Mouse (Mus musculus): Measurements from ENCODE around the gene Egf. TPM values are rescaled to one million over a fixed set of nuclear protein-coding genes. Genes with fewer than 3 reads are reported as not detected.

The Egf gene
- polyA plus RNA-seq, 1 experiment from 2014 or later = 2.7 TPM

GRCm38 (mm10) chr3:129680258-129680657 is 74.9 kb downstream of the Egf start:
- Histone ChIP-seq H3K36me3 (ENCODE audit: control insufficient read depth, insufficient read depth) (no peaks in the 10 kb centered on the region), H3K9ac (ENCODE audit: low read length) (no peak overlapping the region), H3K4me1 (ENCODE audit: control insufficient read depth, insufficient read depth, low read length) (no peaks in the 10 kb centered on the region), H3K27me3 (ENCODE audit: control insufficient read depth, insufficient read depth, low read length) (no peaks in the 10 kb centered on the region), H3K4me2 (ENCODE audit: low read depth, low read length) (no peak overlapping the region), H3K9me3 (replicated peaks; ENCODE audit: control insufficient read depth, low read length) (0 out of 2 replicates have a peak, but pooled peaks cover 2% of the 10 kb centered on the region), H3K4me3 (ENCODE audit: low read length) (no peak overlapping the region), H3K27ac (ENCODE audit: low read length) (no peak overlapping the region)
- ATAC-seq (replicated peaks; ENCODE audit: extremely low read depth, insufficient read depth, low FRiP score) = no peak; the same call in 1 of the 2 replicates
- WGBS = 47% methylated on average over 5 of the region's 5 CpGs

GRCm38 (mm10) chr3:129675923-129676322 is 79.2 kb downstream of the Egf start:
- WGBS = 86% methylated on average over 7 of the region's 7 CpGs
- ATAC-seq (replicated peaks; ENCODE audit: extremely low read depth, insufficient read depth, low FRiP score) = no peak
- H3K9me3 ChIP-seq (replicated peaks; ENCODE audit: control insufficient read depth, low read length) = no peaks in the 10 kb centered on the region
- H3K4me1 ChIP-seq (ENCODE audit: control insufficient read depth, insufficient read depth, low read length) = no peaks in the 10 kb centered on the region
- H3K36me3 ChIP-seq (ENCODE audit: control insufficient read depth, insufficient read depth) = no peaks in the 10 kb centered on the region
- no peak overlapping the region for H3K9ac ChIP-seq (ENCODE audit: low read length)
- H3K4me3 ChIP-seq (ENCODE audit: low read length) = no peak overlapping the region
- no peak overlapping the region for H3K4me2 ChIP-seq (ENCODE audit: low read depth, low read length)
- H3K27ac ChIP-seq (ENCODE audit: low read length) = no peak overlapping the region
- no peaks in the 10 kb centered on the region for H3K27me3 ChIP-seq (ENCODE audit: control insufficient read depth, insufficient read depth, low read length)

- Histone ChIP-seq H3K36me3 (ENCODE audit: control insufficient read depth, insufficient read depth) (no peaks in the 10 kb centered on the region), H3K4me3 (ENCODE audit: low read length) (no peak overlapping the region), H3K27me3 (ENCODE audit: control insufficient read depth, insufficient read depth, low read length) (no peaks in the 10 kb centered on the region), H3K4me2 (ENCODE audit: low read depth, low read length) (no peak overlapping the region), H3K27ac (ENCODE audit: low read length) (no peak overlapping the region), H3K9me3 (replicated peaks; ENCODE audit: control insufficient read depth, low read length) (peaks cover 7% of the 10 kb centered on the region), H3K9ac (ENCODE audit: low read length) (no peak overlapping the region), H3K4me1 (ENCODE audit: control insufficient read depth, insufficient read depth, low read length) (no peaks in the 10 kb centered on the region)
- 73% methylated on average over 2 of the region's 2 CpGs for WGBS
- no peak for ATAC-seq (replicated peaks; ENCODE audit: extremely low read depth, insufficient read depth, low FRiP score)
These were observed 91.2 kb downstream of the Egf start for GRCm38 (mm10) chr3:129663906-129664305.

- H3K4me2 ChIP-seq (ENCODE audit: low read depth, low read length) = no peak overlapping the region
- H3K9me3 ChIP-seq (replicated peaks; ENCODE audit: control insufficient read depth, low read length) = peaks cover 4% of the 10 kb centered on the region
- no peaks in the 10 kb centered on the region for H3K27me3 ChIP-seq (ENCODE audit: control insufficient read depth, insufficient read depth, low read length)
- no peaks in the 10 kb centered on the region for H3K36me3 ChIP-seq (ENCODE audit: control insufficient read depth, insufficient read depth)
- no peak for ATAC-seq (replicated peaks; ENCODE audit: extremely low read depth, insufficient read depth, low FRiP score)
- H3K4me3 ChIP-seq (ENCODE audit: low read length) = no peak overlapping the region
- no peak overlapping the region for H3K9ac ChIP-seq (ENCODE audit: low read length)
- no peak overlapping the region for H3K27ac ChIP-seq (ENCODE audit: low read length)
- no peaks in the 10 kb centered on the region for H3K4me1 ChIP-seq (ENCODE audit: control insufficient read depth, insufficient read depth, low read length)
- WGBS = 79% methylated on average over 7 of the region's 7 CpGs
These were observed 96.3 kb downstream of the Egf start for GRCm38 (mm10) chr3:129658776-129659175.

GRCm38 (mm10) chr3:129657775-129658174 is 97.3 kb downstream of the Egf start:
- H3K27me3 ChIP-seq (ENCODE audit: control insufficient read depth, insufficient read depth, low read length) = no peaks in the 10 kb centered on the region
- no peaks in the 10 kb centered on the region for H3K4me1 ChIP-seq (ENCODE audit: control insufficient read depth, insufficient read depth, low read length)
- H3K36me3 ChIP-seq (ENCODE audit: control insufficient read depth, insufficient read depth) = no peaks in the 10 kb centered on the region
- H3K9ac ChIP-seq (ENCODE audit: low read length) = no peak overlapping the region
- H3K4me3 ChIP-seq (ENCODE audit: low read length) = no peak overlapping the region
- WGBS = 79% methylated on average over 11 of the region's 11 CpGs
- no peak overlapping the region for H3K27ac ChIP-seq (ENCODE audit: low read length)
- ATAC-seq (replicated peaks; ENCODE audit: extremely low read depth, insufficient read depth, low FRiP score) = no peak
- H3K4me2 ChIP-seq (ENCODE audit: low read depth, low read length) = no peak overlapping the region
- no peaks in the 10 kb centered on the region for H3K9me3 ChIP-seq (replicated peaks; ENCODE audit: control insufficient read depth, low read length)

GRCm38 (mm10) chr3:129657222-129657621 is 97.9 kb downstream of the Egf start:
- Histone ChIP-seq H3K9me3 (replicated peaks; ENCODE audit: control insufficient read depth, low read length) (no peaks in the 10 kb centered on the region), H3K27me3 (ENCODE audit: control insufficient read depth, insufficient read depth, low read length) (no peaks in the 10 kb centered on the region)

GRCm38 (mm10) chr3:129656540-129656939 is 98.6 kb downstream of the Egf start:
- no peaks in the 10 kb centered on the region for H3K36me3 ChIP-seq (ENCODE audit: control insufficient read depth, insufficient read depth)
- no peak overlapping the region for H3K4me2 ChIP-seq (ENCODE audit: low read depth, low read length)
- no peak for ATAC-seq (replicated peaks; ENCODE audit: extremely low read depth, insufficient read depth, low FRiP score)
- no peaks in the 10 kb centered on the region for H3K27me3 ChIP-seq (ENCODE audit: control insufficient read depth, insufficient read depth, low read length)
- no peaks in the 10 kb centered on the region for H3K4me1 ChIP-seq (ENCODE audit: control insufficient read depth, insufficient read depth, low read length)
- no peak overlapping the region for H3K9ac ChIP-seq (ENCODE audit: low read length)
- H3K4me3 ChIP-seq (ENCODE audit: low read length) = no peak overlapping the region
- no peak overlapping the region for H3K27ac ChIP-seq (ENCODE audit: low read length)
- H3K9me3 ChIP-seq (replicated peaks; ENCODE audit: control insufficient read depth, low read length) = no peaks in the 10 kb centered on the region
- WGBS = 61% methylated on average over 4 of the region's 4 CpGs

More at GRCm38 (mm10) chr3:129657222-129657621, 97.9 kb downstream of the Egf start:
- Histone ChIP-seq H3K27ac (ENCODE audit: low read length) (no peak overlapping the region), H3K9ac (ENCODE audit: low read length) (no peak overlapping the region), H3K4me1 (ENCODE audit: control insufficient read depth, insufficient read depth, low read length) (no peaks in the 10 kb centered on the region), H3K36me3 (ENCODE audit: control insufficient read depth, insufficient read depth) (no peaks in the 10 kb centered on the region), H3K4me3 (ENCODE audit: low read length) (no peak overlapping the region), H3K4me2 (ENCODE audit: low read depth, low read length) (no peak overlapping the region)
- 85% methylated on average over 9 of the region's 9 CpGs for WGBS
- no peak for ATAC-seq (replicated peaks; ENCODE audit: extremely low read depth, insufficient read depth, low FRiP score)

- WGBS = 83% methylated on average over 4 of the region's 4 CpGs
- Histone ChIP-seq H3K9ac (ENCODE audit: low read length) (no peak overlapping the region), H3K9me3 (replicated peaks; ENCODE audit: control insufficient read depth, low read length) (no peaks in the 10 kb centered on the region), H3K36me3 (ENCODE audit: control insufficient read depth, insufficient read depth) (no peaks in the 10 kb centered on the region), H3K4me1 (ENCODE audit: control insufficient read depth, insufficient read depth, low read length) (no peaks in the 10 kb centered on the region), H3K27ac (ENCODE audit: low read length) (no peak overlapping the region), H3K4me3 (ENCODE audit: low read length) (no peak overlapping the region), H3K4me2 (ENCODE audit: low read depth, low read length) (no peak overlapping the region), H3K27me3 (ENCODE audit: control insufficient read depth, insufficient read depth, low read length) (no peaks in the 10 kb centered on the region)
- no peak for ATAC-seq (replicated peaks; ENCODE audit: extremely low read depth, insufficient read depth, low FRiP score)
These were observed 102.6 kb downstream of the Egf start for GRCm38 (mm10) chr3:129652476-129652875.

- ATAC-seq (replicated peaks; ENCODE audit: extremely low read depth, insufficient read depth, low FRiP score) = no peak
- Histone ChIP-seq H3K36me3 (ENCODE audit: control insufficient read depth, insufficient read depth) (no peaks in the 10 kb centered on the region), H3K9me3 (replicated peaks; ENCODE audit: control insufficient read depth, low read length) (no peaks in the 10 kb centered on the region), H3K27ac (ENCODE audit: low read length) (no peak overlapping the region), H3K9ac (ENCODE audit: low read length) (no peak overlapping the region), H3K4me2 (ENCODE audit: low read depth, low read length) (no peak overlapping the region), H3K4me1 (ENCODE audit: control insufficient read depth, insufficient read depth, low read length) (no peaks in the 10 kb centered on the region), H3K27me3 (ENCODE audit: control insufficient read depth, insufficient read depth, low read length) (no peaks in the 10 kb centered on the region), H3K4me3 (ENCODE audit: low read length) (no peak overlapping the region)
- 91% methylated on average over 8 of the region's 8 CpGs for WGBS
These were observed 103.4 kb downstream of the Egf start for GRCm38 (mm10) chr3:129651765-129652164.

GRCm38 (mm10) chr3:129650931-129651330 is 104.2 kb downstream of the Egf start:
- no peaks in the 10 kb centered on the region for H3K27me3 ChIP-seq (ENCODE audit: control insufficient read depth, insufficient read depth, low read length)
- H3K9ac ChIP-seq (ENCODE audit: low read length) = no peak overlapping the region
- WGBS = 53% methylated on average over 1 of the region's 1 CpGs
- H3K4me3 ChIP-seq (ENCODE audit: low read length) = no peak overlapping the region
- no peaks in the 10 kb centered on the region for H3K4me1 ChIP-seq (ENCODE audit: control insufficient read depth, insufficient read depth, low read length)
- no peak for ATAC-seq (replicated peaks; ENCODE audit: extremely low read depth, insufficient read depth, low FRiP score)
- no peaks in the 10 kb centered on the region for H3K9me3 ChIP-seq (replicated peaks; ENCODE audit: control insufficient read depth, low read length)
- H3K4me2 ChIP-seq (ENCODE audit: low read depth, low read length) = no peak overlapping the region
- no peak overlapping the region for H3K27ac ChIP-seq (ENCODE audit: low read length)
- H3K36me3 ChIP-seq (ENCODE audit: control insufficient read depth, insufficient read depth) = no peaks in the 10 kb centered on the region
